Mouse (Mus musculus): ENCODE measurements around the gene Cyfip1.

The Cyfip1 gene

DNA sequence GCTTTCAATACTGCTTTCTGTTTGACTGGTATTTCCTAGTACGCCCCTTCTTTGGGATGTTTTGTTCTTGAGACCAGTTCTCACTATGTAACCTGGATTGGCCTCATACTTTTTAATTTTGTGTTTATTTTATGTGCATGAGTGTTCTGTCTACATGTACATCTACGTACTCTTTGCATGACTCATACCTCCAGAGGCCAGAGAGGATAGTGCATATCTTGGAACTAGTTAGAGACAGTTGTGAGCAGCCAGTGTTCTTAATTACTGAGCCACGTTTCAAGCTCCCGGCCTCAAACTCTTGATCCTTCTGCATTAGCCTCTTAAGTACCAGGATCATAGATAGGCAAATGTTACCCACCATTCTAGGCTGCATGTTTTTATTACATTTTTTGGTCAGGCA is 96.8 kb downstream of the Cyfip1 start:
- no peak for DNase-seq (ENCODE audit: low read depth, low spot score)

- DNase-seq (ENCODE audit: low read depth, low spot score), result no peak
These were observed 114.5 kb downstream of the Cyfip1 start for GRCm38 (mm10) chr7:55956054-55956453.

GRCm38 (mm10) chr7:55957178-55957577 is 115.6 kb downstream of the Cyfip1 start:
- no peak for DNase-seq (ENCODE audit: low read depth, low spot score)

DNA sequence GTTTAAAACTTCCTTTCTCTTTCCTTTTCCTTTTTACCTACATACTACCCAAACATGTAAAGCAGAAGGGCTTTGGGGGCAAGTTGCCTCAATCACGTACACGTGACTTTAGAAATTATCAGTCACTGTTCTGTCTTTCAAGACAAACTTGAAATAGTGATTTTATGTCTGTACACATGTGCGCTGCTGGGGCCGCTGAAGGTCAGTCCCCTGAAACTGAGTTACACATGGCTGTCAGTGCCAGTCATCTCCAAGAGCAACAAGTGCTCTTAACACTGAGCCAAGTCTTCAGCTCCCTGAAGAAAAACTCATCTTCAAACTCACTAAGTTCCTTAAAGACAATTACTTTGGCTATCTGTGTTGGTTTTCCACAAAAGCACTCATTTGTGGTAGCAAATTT is 116.4 kb downstream of the Cyfip1 start:
- no peak for DNase-seq (ENCODE audit: low read depth, low spot score)

DNA sequence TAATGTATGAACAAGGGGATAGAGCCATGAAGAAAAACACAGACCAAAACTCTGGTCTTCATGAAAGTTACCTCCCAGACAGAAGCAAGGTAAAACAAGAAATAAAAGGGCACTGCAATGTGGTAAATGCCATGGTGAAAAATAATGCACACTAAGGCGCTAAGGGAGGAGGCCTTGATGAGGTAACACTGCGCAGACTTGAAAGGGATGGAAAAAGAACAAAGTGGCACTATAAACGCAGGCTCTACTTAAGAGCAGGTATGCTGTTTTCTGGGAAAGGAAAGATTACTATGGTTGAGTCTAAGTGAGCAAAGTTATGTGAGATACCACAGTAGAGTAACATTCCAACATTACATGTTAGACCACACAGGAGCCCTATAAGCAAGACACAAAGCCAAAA is 118.3 kb downstream of the Cyfip1 start:
- no peak for DNase-seq (ENCODE audit: low read depth, low spot score)

GRCm38 (mm10) chr7:55960506-55960905 is 119.0 kb downstream of the Cyfip1 start:
- DNase-seq (ENCODE audit: low read depth, low spot score), result no peak

GRCm38 (mm10) chr7:55962004-55962908 is 120.7 kb downstream of the Cyfip1 start, which contains the start of gene Nipa2:
Gene Nipa2, minus strand, starts transcription at chr7:55962476.
- DNase-seq (ENCODE audit: low read depth, low spot score), result peak; percentile 85

- no peak for DNase-seq (ENCODE audit: low read depth, low spot score)
These were observed 125.4 kb downstream of the Cyfip1 start for GRCm38 (mm10) chr7:55966866-55967460.

DNA sequence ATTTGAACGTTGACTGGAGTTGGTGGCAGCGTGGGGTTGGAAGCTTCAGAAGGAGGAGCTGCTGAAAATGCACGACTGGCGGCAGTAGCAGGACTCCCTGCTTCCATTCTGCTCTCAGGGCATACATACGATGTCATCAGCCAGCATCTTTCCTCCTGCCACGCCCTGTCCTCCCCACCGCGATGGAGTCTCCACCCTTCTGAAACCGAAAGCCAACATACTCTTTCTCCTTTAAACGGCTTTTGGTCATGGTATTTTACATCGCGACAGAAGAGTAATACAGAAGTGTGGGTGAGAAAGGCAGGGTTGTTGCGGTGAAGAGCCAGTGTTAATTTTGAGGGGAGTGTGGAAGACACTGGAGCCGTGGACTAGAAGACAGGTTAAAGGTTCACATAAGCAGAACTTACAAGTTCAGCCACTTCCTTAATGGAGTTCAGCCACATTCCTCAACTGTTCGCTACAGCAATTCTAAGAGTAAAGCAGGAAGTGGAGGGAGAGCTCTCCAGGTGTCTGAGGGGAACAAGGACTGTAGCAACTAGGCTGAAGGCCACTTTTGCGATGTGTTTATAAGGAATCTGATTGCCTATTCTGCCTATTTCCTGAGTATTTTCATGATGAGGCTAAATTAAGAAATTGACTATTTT is 126.8 kb downstream of the Cyfip1 start:
- no peak for DNase-seq (ENCODE audit: low read depth, low spot score)

DNA sequence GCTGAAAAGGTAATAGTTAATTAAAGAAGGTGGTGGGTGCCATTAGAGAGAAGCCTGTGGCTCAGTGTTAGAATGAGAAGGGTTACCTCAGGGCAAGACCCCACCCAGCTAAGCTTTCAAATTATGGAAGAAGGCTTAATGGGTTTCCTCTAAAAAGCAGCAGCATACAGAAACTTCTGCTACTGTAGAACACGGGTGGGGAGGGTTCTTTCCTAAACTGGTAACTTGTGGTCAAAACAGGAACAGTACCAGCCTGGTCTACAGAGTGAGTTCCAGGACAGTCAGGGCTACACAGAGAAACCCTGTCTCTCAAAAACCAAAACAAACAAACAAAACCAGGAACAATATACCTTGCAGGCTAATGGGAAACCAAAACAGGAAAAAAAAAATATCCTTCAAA is 127.9 kb downstream of the Cyfip1 start:
- no peak for DNase-seq (ENCODE audit: low read depth, low spot score)

DNA sequence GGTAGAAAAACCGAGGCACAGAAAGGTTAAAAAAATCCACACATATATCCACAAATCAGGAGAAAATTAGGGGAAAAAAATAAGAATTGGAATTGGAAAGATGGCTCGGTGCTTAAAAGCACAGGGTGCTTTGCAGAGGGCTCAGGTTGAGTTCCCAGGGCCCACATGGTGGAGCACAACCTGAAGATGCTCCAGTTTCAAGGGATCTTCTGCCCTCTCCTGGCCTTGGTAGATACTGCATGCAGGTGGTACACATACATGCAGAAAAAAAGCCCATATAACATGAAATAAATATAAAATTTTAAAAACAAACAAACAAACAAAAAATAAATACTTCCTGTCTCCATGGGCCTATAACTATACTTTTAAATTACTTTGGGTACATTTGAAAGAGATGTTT is 132.9 kb downstream of the Cyfip1 start:
- DNase-seq (ENCODE audit: low read depth, low spot score), result no peak

DNA sequence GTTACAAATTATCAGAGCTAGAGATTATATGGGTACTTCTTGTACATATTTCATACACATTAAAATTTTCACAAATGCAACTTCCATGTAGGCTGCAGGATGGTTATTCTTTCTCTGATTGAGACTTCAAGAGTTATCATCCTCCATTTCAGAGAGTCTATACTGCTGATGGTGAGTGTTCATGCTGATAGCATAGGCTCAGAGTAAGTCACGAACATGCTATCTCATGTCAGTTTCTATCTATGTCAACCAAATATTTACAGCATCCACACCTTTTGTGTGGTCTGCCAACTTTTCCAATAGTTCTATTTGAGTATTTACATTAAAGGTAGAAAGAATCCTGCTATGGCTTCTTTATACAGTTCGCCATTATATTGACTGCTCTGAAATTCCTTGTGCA is 140.0 kb downstream of the Cyfip1 start:
- DNase-seq (ENCODE audit: low read depth, low spot score), result no peak
